Mouse (Mus musculus): ENCODE data around the gene Gm17268.

Gm17268 gene
- long read RNA-seq, experiment 1, result 0 reads
- long read RNA-seq, experiment 2, result 0 reads

DNA sequence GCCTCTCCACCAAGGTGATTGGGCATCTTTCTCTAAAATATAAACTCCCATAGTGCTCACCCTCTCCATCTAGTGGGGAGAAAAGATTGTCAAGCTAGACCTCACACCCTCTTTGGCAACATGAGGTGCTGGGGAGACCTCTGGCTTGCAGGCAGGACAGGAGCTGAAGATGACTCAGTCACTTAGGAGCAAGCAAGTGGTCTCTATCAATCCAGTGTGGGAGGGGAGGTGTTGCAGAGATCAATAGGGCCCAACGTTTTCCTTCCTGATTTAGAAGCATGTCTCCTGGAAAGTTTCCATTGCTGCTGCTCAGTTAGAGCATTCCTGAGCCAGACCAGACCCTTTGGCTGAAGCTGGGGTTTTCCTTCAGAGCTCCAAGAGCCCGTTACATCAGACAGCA lies at the start of gene Gm17268:
Gene Gm17268 (minus strand): TSS at position 28 of the 400 bp plus-strand sequence.
- intact Hi-C loops (cut with DNase I), result no loop called here

DNA sequence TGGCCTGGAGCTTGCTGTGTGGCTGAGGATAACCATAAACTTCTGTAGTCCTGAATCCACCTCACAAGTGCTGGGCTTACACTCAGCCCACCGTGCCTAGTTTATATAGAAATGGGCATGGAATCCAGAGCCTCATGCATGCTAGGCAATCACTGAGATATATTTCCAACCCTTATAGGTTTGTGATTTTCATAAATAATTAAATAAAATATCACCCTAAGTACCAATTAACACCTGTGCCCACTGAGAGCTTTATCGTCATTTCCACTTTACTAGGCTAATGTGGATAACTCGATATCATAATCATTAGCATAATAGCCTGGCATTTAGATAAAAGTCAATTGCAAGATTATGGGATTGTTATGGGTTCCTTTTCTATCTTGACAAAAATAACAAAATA lies 46.0 kb upstream of the Gm17268 start:
- intact Hi-C loops (cut with DNase I), result no loop called here

DNA sequence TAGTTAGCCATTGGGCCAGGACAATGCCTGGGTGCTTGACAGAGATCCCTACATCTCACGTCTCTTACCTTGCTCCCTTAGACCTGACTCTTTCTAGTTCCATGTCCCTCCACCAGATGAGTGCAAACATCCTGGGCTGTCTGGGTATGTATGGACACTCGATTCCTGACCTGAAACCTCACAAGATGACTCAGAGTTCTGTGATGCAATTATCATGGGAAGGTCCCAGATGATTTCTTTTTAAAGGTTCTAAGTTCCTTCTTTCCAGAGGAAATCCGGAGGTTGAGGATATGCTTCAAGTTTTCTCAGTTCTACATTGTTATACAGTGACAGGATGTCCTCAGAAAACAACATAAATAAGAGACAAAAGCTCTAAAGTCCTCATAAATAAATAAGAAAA lies 42.5 kb upstream of the Gm17268 start:
- intact Hi-C loops (cut with DNase I), result no loop called here

DNA sequence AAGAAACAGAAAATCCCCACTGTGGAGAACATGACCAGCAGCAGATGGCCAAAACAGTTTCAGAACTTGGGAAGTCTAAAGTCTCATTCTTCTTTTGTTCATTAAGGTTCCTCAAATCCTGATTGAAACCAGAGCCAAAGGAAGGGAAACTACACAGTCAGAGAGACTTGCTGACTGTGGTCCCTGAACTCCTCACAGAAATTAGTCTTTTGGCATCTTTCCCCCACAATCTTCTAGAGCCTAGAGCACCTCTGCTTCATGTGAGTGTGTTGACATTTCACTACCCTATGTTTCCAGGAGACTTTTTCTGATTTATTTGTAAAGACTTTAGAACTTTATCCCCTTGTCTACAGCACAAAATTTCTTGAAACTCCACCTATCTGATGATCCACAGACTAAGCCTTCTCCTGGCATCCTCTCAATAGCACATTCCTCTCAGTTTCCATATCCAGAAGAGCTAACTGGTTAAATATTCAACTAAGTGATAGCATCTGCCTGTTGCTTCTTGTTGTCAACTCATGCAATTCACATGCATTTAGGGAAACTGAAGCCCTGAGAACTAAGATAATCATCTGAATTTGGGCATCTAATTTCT lies 39.9 kb upstream of the Gm17268 start:
- intact Hi-C loops (cut with DNase I), result no loop called here

DNA sequence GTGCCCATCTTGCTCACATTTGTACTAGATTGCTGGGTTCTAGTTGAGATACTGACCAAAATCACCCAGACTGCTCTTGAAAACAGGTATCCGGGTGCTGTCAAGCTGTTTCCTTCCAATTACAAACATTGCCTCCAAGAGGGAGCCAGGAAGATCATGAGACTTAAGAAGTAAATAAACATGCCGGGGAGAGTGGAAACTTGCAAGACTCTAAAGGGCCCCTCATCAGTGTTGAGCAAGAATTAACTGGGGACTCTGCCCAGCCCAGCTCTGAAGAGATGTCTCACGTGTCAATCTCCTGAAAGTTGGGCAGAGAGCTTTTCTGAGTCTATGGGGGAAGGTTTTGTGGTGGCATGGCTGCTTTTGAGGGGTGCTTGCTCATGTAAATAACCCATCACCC lies 38.7 kb upstream of the Gm17268 start:
- intact Hi-C loops (cut with DNase I), result no loop called here

DNA sequence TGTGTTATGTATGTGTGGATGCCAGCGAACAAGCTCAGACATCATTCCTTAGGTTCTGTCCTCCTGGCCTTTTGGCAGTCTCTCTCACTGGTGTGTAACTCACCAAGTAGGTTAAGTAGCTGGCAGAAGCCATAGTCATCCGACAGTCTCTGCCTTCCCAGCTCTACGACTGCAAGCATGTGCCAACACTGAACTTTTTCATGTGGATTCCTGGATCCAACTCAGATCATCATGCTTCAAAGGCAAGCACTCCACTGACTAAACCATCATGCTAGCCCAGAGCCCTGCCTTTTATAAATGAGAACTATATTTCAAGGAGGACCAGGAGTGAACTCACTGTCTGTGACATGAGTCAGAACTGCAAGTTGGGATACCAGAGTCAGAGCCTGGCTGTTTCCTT lies 35.3 kb upstream of the Gm17268 start:
- intact Hi-C loops (cut with DNase I), result no loop called here

DNA sequence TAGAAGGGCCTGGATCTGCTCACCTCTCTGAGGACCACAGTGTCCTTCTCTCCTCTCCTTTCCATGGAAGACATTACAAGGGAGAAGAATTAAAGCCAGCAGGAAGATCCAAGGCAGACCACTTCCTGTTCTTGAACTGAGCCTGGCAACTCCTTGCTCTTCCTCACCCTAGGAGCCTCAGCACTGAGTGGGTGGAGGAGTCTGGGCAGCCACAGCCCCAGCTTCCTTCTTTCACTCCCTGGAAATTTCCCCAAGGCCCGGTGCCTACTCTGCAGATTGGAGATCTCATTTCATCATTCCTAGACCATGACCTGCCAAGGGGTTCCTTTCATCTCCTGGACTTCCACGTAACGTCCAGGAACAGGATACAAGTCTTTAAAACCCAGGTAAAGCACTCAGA lies 34.6 kb upstream of the Gm17268 start:
- intact Hi-C loops (cut with DNase I), result no loop called here

DNA sequence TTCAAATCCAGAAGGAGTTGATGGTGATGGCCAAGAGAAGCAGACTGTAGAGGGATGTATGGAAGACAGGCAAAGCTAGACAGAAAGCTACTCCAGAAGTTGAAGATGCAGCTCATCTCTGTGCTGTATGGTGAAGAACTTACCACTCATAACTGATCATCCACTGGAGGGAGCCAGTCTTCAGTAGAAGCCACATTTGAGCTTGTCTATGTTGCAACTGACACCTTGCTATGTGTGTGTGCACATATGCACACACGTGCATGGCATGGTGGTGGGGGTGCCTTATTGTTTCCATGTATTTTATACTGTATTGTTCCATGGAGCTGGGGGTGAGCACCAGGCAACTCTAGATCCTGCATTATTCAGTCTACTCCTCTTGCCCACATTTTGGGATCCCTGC lies 34.0 kb upstream of the Gm17268 start:
- intact Hi-C loops (cut with DNase I), result no loop called here

DNA sequence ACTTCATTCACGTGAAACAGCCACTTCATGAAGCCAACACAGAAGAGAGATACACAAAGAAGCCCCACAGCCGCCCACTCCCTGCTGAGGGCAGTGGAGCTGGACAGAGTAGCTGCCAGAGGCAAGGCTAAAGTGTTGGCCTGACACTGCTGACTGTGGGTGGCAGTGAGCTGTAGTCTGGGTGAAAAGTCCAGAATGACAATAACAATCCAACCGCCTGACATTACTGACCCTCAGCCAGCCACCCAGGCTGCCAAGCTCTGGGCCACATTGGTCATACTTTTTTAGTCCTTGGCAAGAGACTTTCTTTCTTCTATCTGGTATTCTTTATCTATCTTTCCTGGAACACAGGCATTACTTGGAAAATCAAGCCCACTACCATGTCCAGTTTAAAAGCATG lies 32.7 kb upstream of the Gm17268 start:
- intact Hi-C loops (cut with DNase I), result loop anchor here (2.0 kb wide), 1 partner anchor 106 kb away; no protein-coding TSS in a partner anchor

DNA sequence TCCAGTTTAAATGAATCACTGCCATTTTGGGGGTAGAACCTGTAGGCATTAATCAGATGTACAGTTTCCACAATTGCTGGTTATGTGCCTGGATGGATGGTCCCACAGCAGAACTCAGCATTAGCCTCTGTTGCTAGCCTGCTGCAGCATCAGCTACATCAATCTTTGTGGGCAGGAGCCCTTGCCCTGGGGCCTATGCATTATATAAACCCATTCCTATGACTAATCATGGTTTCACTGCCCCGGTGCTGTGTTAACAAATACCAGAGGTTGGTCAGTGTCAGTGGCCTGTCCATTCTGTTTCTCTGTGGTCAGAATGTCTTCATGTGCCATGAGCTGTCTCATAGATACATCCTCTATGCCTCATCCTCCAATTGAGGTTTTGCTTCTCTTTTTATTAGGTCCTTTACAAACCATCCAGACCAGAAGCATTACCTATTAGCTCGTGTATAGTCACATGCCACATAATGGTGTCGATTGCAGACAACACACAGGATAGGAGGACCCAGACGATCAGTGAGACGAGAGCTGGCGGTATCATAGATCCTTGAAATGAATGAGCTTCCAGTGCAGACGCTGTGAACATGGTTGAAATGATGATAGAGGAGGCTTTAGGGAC lies 28.7 kb upstream of the Gm17268 start:
- intact Hi-C loops (cut with DNase I), result no loop called here

DNA sequence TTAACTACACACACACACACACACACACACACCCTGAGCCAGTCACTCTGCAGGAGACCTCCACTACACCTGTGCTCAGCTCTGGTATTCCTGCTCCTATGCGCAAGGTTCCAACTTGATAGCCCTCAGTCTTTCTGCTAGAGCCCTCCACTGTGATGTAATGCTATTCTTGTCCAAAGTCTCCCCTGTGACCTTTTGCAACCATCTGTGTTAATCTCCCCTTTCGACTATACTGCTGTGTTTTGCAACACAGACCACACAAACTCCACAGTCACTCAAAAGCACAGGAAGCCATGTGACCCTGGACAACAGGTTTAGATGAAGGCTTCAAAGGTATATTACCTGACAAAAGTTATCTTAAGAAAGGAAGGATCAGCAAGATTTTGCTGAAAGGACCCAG lies 25.1 kb upstream of the Gm17268 start:
- intact Hi-C loops (cut with DNase I), result no loop called here

DNA sequence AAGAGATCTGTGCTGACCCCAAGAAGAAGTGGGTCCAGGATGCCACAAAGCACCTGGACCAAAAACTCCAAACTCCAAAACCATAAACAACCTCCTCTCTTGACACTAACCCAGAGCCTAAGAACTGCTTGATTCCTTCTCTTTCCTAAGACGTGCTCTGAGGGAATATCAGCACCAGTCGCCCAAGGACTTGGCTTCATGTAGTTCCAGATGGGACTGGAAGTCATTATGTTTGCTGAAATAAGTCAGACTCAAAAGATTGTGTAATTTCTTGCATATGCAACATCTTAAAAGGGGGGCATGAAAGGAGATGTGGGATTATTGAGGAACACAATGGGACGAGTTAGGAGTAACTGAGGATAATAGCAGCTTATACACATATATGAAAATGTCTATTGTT lies 23.9 kb upstream of the Gm17268 start:
- intact Hi-C loops (cut with DNase I), result no loop called here

DNA sequence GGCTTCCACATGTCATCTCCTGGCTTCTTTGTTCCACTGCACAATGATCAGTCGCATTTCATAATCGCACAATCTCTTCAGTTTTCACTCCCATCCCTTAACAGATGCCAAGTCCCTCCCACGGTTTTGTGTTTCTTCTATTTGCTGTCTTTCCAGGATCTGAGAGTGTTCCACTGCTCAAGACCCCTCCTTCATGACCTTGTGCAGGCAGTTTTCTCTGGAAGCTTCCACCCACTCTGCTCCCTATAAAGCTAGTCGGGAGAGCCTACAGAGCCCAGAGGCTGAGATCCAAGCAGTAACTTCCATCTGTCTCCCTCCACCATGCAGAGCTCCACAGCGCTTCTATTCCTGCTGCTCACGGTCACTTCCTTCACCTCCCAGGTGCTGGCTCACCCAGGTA lies 19.3 kb upstream of the Gm17268 start, which contains the start of gene Ccl11:
Gene Ccl11 (plus strand): TSS at position 178 of the 400 bp plus-strand sequence.
- intact Hi-C loops (cut with DNase I), result no loop called here

DNA sequence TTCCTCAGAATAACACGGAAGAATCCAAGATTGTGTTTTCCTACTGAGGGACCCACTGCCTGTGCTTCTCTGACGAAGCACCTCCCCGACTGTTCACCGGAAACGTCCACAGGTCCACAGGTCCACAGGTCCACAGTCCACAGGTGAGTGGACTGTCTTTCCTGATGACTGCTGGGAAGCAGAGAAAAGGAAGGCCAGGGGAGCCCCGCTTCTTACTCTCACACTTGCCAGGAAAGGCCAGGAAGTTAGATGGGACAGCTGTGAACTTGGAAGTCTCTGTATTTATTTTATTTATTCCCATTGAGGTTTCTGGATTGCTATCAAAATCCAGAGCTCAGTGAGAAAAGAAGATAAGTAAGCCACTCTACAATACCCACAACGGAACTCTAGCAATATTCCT lies 15.5 kb upstream of the Gm17268 start:
- intact Hi-C loops (cut with DNase I), result no loop called here

DNA sequence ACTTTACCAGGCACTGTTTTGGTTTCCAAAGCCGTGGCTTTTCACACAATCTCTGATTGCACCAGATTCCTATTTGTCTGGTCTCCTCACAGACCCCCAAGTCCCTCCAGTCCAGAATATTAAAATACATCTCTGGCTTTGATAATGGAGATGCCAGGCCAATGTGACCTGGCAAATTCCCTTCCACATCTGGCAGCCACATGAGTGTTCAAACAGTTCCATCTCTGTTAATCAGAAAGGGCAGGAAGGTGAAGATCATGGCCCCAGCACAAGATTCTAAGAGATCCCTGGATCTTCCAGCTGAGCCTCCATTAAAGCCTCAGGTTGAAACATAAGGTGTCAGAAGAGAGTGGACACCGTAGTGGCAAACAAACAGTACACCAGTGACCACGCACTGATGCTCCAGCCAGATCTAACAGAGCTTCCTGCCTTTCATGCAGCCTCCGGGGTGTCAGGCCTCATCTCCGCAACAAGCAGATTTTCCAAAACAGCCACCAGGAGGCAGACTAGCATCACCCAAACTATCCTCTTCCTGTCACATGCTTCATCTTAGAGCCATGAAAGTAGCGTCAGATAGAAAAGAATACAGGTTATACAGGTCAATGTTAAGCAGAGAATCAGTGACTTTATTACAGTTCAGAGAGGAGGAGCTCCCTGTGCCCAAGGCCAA lies 9.5 kb upstream of the Gm17268 start:
- intact Hi-C loops (cut with DNase I), result loop anchor here (2.0 to 5.0 kb wide), 2 partner anchors 51 to 129 kb away; no protein-coding TSS in a partner anchor

DNA sequence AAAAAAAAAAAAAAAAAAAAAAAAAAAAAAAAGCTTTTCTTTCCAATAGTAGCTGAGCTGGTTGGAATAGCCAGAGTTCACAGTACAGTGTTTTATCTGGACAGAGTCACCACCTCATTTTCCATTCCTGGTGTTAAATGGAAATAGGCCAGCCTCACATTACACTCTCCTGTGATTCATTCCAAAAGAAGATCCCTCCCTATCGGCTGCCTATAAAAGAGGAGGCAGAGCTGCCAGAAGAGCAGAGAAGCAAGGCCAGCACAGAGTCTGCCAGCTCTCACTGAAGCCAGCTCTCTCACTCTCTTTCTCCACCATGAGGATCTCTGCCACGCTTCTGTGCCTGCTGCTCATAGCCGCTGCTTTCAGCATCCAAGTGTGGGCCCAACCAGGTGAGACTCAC lies 7.1 kb upstream of the Gm17268 start, which contains the start of gene Ccl7:
Gene Ccl7 (plus strand): TSS at position 242 of the 400 bp plus-strand sequence.
- intact Hi-C loops (cut with DNase I), result loop anchor here (5.0 kb wide), 1 partner anchor 48 kb away; no protein-coding TSS in a partner anchor

DNA sequence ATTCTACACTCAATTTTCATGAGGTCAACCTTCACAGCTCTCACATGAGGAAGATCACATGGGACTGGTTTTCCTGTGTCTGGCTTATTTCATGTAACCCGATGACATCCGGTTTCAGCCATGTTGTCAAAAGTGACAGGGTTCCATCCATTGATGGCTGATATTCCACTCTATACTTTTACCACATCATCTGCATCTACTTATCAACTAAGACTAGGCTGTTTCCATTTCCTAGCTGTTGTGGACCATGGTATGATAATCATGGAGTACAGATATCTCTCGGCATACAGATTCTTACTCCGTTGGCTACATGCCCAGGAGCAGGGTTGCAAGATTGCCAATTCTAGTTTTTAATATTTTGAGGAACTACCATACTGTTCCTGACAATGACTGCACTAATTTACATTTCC lies 3.3 kb upstream of the Gm17268 start:
- intact Hi-C loops (cut with DNase I), result no loop called here

DNA sequence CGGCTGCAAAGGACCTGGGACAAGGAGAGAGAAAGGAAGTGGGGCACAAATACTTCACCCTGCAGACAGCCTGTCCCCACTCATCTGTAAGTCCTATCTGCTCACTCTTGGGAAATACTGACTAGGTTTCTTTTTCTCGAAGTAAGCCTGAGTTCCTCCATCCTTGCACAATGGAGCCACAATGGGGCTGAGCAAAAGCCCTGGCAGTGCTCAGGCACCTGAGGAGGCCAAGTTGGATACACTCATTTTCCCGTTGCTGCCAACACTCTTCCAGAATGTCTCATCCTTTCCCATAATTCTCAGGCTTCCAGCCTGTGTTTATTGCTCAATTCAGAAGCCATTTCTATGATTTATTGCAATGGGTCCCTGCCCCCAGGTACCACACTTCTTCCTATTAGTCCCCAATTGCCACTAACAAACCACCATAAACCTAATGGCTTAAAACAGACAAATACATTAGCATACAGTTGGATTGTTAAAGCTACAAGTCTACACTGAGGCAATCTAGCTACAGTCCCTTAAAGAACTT lies 834 bp upstream of the Gm17268 start:
- intact Hi-C loops (cut with DNase I), result no loop called here

DNA sequence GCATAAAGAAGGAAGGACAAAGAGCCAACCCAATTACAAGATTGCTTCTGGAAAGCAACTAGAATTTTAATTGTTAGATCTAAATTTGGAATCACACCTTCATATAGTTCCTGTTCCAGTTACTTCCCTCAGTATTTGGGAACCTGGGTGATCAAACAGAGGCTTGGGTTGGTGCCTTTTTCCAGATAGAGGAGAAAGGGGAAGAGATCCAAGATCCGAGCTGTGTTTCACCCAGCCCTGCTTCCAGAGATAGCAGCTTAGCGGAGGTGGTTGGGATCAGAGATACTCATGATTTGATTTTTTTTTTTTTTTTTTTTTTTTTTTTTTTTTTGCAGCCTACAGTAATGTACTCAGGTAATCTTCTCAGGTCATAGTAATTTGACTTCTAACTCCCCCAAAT lies 2.5 kb downstream of the Gm17268 start:
- intact Hi-C loops (cut with DNase I), result no loop called here

DNA sequence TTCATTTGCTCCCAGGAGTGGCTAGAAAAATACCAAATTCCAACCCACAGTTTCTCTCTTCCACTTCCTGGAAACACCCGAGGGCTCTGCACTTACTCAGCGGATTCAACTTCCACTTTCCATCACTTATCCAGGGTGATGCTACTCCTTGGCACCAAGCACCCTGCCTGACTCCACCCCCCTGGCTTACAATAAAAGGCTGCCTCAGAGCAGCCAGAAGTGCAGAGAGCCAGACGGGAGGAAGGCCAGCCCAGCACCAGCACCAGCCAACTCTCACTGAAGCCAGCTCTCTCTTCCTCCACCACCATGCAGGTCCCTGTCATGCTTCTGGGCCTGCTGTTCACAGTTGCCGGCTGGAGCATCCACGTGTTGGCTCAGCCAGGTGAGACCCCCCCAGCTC lies 3.0 kb downstream of the Gm17268 start, which contains the start of gene Ccl2:
Gene Ccl2 (plus strand): TSS at position 216 of the 400 bp plus-strand sequence.
- intact Hi-C loops (cut with DNase I), result no loop called here

DNA sequence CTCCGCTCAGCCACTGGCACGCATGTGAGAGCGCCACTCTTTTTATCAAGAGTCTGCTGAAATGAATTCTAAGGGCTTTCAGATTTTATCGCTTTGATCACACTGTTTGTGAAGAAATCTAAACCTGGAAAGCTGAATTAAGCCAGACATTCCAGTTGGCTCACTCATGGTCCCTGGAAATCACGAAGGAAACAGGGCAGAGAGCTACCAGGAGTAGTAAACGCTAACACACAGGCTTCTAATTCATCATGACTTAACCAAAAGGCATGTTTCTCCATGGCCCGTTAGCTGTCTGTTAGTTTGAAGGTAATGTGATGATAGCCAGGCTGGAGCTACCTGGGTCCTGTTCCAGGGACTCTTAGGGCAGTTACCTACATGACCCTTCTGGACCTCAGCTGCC lies 3.9 kb downstream of the Gm17268 start:
- intact Hi-C loops (cut with DNase I), result no loop called here

DNA sequence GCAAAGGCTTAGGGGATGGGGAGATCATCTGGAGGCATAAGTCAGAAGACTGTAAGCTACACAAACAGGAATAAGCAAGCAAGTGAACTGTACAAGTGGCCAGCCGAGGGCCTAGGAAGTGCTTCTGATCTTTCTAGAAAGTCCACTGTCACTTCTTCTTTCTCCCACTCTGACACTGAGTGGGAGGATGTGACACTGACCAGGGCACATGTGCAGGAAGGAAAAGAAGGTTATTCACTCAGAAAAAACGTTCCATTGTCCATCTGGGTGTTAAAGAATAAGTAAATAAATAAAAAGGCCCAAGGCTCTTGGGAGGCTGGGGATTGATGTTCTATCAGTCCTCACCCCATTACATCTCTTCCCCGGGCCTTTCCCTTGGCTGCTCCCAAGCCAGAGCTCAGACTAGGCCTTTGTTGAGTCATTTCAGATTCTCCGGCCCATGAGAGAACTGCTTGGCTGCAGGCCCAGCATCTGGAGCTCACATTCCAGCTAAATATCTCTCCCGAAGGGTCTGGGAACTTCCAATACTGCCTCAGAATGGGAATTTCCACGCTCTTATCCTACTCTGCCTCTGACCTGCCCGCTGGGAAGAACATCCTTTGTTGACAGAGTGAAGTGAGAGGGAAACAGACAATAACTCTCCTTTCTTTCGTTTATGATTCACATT lies 5.6 kb downstream of the Gm17268 start:
- intact Hi-C loops (cut with DNase I), result no loop called here
